Mouse (Mus musculus) spleen, postnatal 36 days (tissue): ENCODE data around the gene Man2b1.

Experiments
- DNase-seq, 2 experiments: peaks; one replicate each; pipeline ENCODE4 v3.0.0; 2022; ENCODE audit warnings: low spot score in 2 of 2, mixed read lengths in 1 of 2

The Man2b1 gene

GRCm38 (mm10) chr8:85083108-85083813 lies at the start of gene Man2b1:
Gene Man2b1, plus strand, starts transcription at chr8:85083270.
- DNase-seq: peak; percentile 91 to 92

GRCm38 (mm10) chr8:85033867-85034266 lies 49.2 kb upstream of the Man2b1 start:
- no peak for DNase-seq

GRCm38 (mm10) chr8:85034764-85035163 lies 48.3 kb upstream of the Man2b1 start:
- DNase-seq: peak; percentile 82 to 89

GRCm38 (mm10) chr8:85035165-85035727 lies 47.8 kb upstream of the Man2b1 start:
- DNase-seq: no peak

- peak in 1 of 2 experiments; percentile 31 for DNase-seq
Measured at GRCm38 (mm10) chr8:85035728-85036310, 47.3 kb upstream of the Man2b1 start.

GRCm38 (mm10) chr8:85036381-85036717 lies 46.7 kb upstream of the Man2b1 start:
- DNase-seq: no peak

GRCm38 (mm10) chr8:85036718-85037365 lies 46.2 kb upstream of the Man2b1 start, which contains the start of gene Tnpo2:
Gene Tnpo2, plus strand, starts transcription at chr8:85036915.
- peak; percentile 92 to 94 for DNase-seq

GRCm38 (mm10) chr8:85037366-85037680 lies 45.7 kb upstream of the Man2b1 start:
- DNase-seq: no peak

GRCm38 (mm10) chr8:85037681-85038531 lies 45.2 kb upstream of the Man2b1 start:
- DNase-seq: peak; percentile 54 to 59

GRCm38 (mm10) chr8:85043619-85044018 lies 39.5 kb upstream of the Man2b1 start:
- DNase-seq: no peak

GRCm38 (mm10) chr8:85057367-85057766 lies 25.7 kb upstream of the Man2b1 start:
- no peak for DNase-seq

- peak; percentile 83 to 87 for DNase-seq
Measured at GRCm38 (mm10) chr8:85059879-85060616, 23.0 kb upstream of the Man2b1 start, which contains the start of gene Fbxw9. Gene Fbxw9, plus strand, starts transcription at chr8:85060055.

- DNase-seq: no peak
Measured at GRCm38 (mm10) chr8:85062603-85063002, 20.5 kb upstream of the Man2b1 start.

- DNase-seq: no peak
Measured at GRCm38 (mm10) chr8:85065213-85065612, 17.9 kb upstream of the Man2b1 start.

GRCm38 (mm10) chr8:85067155-85067554 lies 15.9 kb upstream of the Man2b1 start:
- DNase-seq: no peak

GRCm38 (mm10) chr8:85067982-85068381 lies 15.1 kb upstream of the Man2b1 start, which contains the start of gene Gm5741:
Gene Gm5741, minus strand, starts transcription at chr8:85067982.
- DNase-seq: no peak

- DNase-seq: no peak
Measured at GRCm38 (mm10) chr8:85071041-85071440, 12.0 kb upstream of the Man2b1 start.

GRCm38 (mm10) chr8:85071514-85072281 lies 11.4 kb upstream of the Man2b1 start, which contains the start of gene Dhps:
Gene Dhps, plus strand, starts transcription at chr8:85071757.
- DNase-seq: peak; percentile 89 to 92

- DNase-seq: no peak
Measured at GRCm38 (mm10) chr8:85072364-85072929, 10.6 kb upstream of the Man2b1 start.
